Mouse (Mus musculus) naive thymus-derived CD4-positive, alpha-beta T cell, adult 5 months (primary cell): ENCODE results near the gene Mrap. TPM values are rescaled to one million over a fixed set of nuclear protein-coding genes. Genes with fewer than 3 reads are reported as not detected.

Experiments used
- polyA plus RNA-seq: library from polyadenylated mRNA; unstranded; fragments of 100-300 nt; shearing (Covaris generic); gene quantifications from one replicate; pipeline ENCODE4 v1.2.1, GENCODE M21; 2017

Mrap gene
- not detected for polyA plus RNA-seq

DNA sequence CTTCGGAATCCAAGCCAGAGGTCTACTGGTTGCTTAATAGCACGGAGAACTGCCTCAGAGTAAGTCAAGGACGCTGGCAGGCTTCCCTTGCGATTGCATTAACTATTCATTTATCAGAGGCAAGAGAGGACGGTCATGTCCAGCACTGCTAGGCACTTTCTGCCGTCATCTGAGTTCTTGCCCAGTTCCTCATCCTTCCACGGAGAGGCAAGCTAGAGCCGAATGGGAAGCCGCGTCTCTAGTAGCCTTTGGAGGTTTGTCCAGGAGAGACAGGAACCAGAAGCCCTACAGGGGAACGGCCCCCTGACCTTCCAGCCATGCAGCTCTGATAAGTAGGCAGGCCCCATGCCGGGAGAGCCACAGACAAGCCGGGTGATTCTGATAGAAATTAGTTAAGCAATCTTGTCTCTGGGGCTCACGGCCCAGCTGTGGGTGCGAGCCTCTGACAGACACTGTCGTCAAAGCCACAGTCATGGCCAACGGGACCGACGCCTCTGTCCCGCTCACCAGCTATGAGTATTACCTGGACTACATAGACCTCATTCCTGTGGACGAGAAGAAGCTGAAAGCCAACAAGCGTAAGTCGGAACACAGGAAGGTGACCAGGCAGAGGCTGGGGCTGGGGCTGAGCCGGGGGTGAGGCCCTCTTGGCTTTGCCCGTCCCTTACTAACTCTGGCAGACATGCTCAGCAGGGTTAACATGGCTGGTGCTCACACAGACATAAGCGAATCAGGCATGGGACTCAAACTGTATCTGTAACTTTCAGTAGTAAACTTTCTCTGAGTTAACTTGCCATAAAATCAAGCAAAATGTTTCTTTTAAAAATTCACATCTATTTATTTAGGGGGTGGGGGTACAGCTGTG is at the start of gene Mrap:
Mrap (plus strand) TSS at position 116 of the 865 bp plus-strand sequence.

DNA sequence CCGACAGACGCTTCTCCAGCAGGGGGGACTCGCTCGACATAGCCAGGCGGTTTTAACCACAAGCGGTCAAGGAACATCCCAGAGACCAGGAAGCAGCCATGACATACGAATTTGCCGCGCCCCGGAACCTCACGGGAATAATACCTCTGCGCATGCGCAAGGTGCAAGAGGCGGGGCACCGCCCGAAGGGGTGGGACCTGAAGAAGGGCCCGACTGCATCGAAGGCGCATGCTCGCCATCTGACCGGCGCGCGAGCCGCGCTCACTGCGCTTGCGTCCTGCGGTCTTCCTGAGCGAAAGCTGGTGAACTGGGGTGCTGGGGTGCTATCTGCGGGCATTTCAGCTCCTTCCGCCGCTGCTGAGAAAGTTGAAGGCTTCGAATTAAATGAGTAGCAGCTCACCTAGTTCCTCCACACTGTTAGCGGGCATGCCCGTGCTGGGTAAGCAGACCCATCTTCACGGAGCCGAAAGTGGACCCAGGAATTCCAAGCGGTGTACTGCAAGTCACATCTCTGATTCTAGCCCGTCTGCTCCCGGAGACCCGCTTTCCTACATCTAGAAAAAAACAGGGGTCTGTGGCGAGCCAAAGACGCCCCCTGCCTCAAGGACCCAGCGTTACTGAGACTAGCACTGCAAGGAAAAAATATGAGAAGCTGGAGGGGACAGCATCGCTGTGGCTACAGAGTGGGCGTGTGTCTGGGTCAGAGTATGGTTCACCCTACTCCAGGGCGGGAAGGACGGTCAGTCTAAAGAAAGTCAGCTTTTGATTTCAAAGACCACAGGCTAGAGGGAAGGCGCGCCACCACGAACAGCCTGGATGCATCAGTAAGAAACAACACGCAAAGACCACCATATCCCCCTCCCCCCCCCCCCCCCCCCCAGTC is 10.5 kb upstream of the Mrap start, which contains the start of gene Mis18a:
Mis18a (minus strand) TSS at position 172 of the 883 bp plus-strand sequence.

Other genes with a start within 250 kb of the Mrap start
- 38.9 TPM for gene Mis18a, start 10.8 kb upstream of the Mrap start, polyA plus RNA-seq
- gene Urb1, start 72.2 kb downstream of the Mrap start, polyA plus RNA-seq, result 20.6 TPM
- gene Eva1c, start 88.5 kb downstream of the Mrap start, polyA plus RNA-seq, result not detected
- 33.9 TPM for gene Cfap298, start 196.9 kb downstream of the Mrap start, polyA plus RNA-seq